Mouse (Mus musculus) heart, postnatal 14 days (tissue): ENCODE measurements at regions not wholly inside any gene's neighbourhood (a gene's known extent, or its start where the extent isn't known, plus 50 kb on each side); places are given as distances from the start of the nearest gene placed in this dataset.

ENCODE experiments used
- microRNA-seq, 2 experiments: library from miRNA; unstranded; fragments of <30 nt; microRNA quantifications; one replicate each; pipeline ENCODE4 v1.2.0; 2021 to 2022

Small RNAs in the stretch of these regions (microRNA-seq; reads per million reads assigned to microRNA genes)
- 0 reads per million in 2 experiments for gene Gm23659
